Mouse (Mus musculus) spleen, embryonic (tissue): ENCODE data around the gene Invs.
"Not testable (repeated sequence)": the region's sequence is repeated elsewhere in the genome, so short reads cannot be mapped to it uniquely, and the experiment has no call there.

Experiments used
- CTCF ChIA-PET: fragments of 350-600 bp; sonication (Branson Sonifier 250); formaldehyde crosslinking; loops from one replicate; lab custom pipeline; 2022; lab: Charles Lee

Invs gene

DNA sequence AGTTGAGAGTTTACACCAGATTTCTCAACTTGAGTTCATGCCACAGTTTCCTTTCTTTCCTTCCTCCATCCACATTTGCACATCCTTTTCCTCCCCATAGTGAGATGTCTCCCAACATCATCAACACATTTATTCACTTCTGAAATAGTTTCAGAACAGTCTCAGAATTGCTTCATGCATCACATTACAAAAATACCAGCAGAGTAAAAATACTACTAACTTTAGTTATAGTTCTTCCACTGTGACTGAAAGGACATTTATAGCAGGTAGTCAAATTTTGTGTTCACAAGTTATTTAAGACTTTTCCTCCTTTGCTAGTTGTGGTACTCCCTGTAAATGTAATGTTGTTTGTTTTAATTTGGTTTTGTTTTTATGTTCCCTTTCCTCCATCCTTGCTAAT lies 47.6 kb downstream of the Invs start:
- CTCF ChIA-PET: no interaction called here

GRCm38 (mm10) chr4:48328042-48328441 lies 48.5 kb downstream of the Invs start:
- CTCF ChIA-PET: no interaction called here

DNA sequence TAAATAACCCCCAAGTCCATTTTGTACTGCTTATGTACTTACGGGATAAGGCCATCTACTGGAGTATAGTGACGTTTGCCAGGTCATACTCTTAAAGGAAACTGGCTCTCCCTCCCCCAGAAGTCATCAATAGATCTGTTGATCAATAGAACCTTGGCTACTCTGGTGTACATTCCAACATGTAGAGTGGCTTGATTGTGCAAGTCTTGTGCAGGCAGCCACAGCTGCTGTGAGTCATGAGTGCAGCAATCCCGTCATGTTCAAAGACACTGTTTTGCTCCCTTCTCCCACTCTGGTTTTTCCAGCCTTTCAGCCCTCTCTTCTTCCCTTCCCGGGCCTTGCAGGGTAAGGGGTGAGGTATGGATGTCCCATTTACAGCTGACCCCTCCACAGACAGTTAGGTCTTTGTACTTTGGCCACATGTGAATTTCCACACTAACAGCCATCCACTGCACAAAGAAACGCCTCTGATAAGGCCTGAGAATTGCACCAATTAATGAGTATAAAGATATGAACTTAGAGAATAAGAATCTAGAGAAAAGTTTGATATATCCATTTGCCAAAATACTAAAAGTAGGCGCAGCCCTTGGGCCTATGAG lies 53.0 kb downstream of the Invs start:
- CTCF ChIA-PET: no interaction called here

DNA sequence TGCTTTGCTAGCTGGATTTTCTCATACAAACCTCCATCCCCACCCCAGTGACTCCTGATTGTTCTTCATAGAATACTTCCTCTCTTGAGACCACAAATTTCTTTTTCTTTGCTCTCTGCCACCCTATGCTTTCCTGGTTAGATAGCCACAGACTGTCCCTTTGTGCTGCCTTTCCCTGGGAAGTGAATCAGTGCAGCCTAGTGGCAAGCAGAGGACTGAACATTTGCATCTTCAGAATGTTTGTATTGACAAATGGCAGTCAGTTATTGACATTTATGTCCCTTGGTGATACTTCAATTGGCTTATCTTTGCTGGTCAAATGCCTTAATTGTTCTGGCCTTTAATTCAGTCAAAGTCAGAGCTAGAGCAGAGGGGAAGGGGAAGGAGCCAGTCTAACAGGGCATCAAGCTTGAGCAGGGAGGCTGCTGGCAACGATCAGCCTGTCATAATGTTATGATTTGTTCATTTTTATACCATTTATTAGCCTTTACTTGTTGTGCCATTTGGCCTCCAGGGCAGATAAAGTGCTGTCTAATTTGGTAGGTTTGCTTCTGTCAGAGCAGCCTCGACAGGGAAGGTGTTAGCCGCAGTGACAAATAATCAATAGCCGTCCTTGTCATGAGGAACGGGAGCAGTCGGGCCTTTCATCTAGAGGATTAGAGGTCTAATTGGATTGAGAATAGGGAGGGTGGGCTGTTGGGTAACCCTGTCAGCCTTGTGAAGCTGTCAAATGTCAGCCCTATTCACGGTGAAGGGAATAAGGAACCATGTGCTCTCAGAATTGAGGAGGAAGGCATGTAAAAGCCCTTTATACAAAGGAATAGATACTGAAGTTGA lies 55.6 kb downstream of the Invs start:
- CTCF ChIA-PET: no interaction called here

DNA sequence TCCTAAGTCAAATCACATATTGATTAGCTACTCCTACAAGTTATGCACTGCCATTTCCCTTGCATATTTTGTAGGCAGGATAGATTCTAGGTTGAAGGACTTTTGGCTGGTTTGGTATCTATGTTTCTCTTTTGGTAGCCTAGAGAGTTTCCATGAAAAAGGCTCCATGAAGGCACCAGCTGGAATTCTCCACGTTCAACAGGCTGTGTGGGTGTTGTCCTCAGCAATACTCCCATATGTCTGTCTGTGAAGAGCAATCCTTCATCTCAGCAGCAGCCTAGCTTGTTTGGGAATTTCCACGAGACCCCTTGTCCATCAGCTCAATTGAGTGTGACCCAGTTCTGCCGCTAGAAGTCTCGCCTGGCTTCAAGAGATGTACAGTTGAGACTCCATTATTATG lies 63.1 kb downstream of the Invs start:
- CTCF ChIA-PET: interaction anchor here (0.7 kb wide), 1 partner anchor 61 kb away, joined by 4 read pairs; no protein-coding TSS in a partner anchor

- CTCF ChIA-PET: no interaction called here
These were observed 82.8 kb downstream of the Invs start for GRCm38 (mm10) chr4:48362367-48362766.

DNA sequence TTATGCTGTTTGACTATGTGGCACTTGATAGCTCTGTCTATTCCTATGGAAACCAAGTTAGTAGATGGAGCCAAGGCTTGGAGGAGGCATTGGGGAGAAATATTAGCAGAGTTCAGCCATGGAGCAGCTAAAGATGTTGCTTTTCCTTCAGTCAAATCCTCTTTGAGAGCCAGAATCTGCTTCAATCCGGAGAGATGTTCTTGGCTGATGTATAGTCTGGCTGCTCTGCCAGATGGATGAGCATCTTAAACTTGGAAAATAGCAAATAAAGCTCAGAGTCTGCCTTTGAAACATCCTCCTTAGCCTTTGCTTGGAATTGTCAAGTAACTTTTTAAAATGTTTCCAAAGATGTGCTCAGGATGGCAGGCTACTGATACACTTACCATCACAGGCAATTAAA lies 91.5 kb downstream of the Invs start:
- CTCF ChIA-PET: no interaction called here

GRCm38 (mm10) chr4:48380940-48381339 lies 101.4 kb downstream of the Invs start:
- CTCF ChIA-PET: interaction anchor here (0.7 to 1.4 kb wide), 2 partner anchors 154 to 349 kb away, joined by 3 to 5 read pairs; no protein-coding TSS in a partner anchor

GRCm38 (mm10) chr4:48382506-48382905 lies 102.9 kb downstream of the Invs start:
- CTCF ChIA-PET: no interaction called here

- CTCF ChIA-PET: no interaction called here
These were observed 117.4 kb downstream of the Invs start for GRCm38 (mm10) chr4:48396949-48397348.

DNA sequence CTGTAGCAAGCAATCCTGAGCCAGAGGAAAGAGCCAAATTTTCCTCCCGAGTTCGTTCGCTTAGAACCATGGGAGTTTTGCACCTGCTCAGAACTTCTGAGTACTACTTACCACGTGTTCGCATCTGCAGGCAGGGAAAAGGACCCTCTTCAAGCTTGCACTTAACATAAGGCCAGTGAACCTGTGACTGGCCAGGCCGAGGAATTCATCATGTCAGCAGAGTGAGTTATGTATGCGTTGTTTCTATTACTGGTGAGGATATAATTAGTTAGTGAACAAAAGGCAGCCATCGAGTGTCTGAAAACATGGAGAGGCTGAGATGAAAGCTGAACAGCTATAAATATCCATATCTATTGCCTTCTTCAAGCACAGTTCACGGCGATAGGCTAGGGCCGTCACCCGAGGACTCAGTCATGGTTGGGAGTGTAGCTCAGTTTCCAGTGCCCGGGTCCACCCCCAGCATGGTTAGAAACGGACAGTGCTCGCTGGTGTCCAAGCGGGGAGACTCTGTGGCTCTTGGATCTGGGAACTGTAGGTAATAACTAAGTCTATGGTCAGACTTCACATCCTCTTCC lies 123.6 kb downstream of the Invs start:
- CTCF ChIA-PET: no interaction called here

DNA sequence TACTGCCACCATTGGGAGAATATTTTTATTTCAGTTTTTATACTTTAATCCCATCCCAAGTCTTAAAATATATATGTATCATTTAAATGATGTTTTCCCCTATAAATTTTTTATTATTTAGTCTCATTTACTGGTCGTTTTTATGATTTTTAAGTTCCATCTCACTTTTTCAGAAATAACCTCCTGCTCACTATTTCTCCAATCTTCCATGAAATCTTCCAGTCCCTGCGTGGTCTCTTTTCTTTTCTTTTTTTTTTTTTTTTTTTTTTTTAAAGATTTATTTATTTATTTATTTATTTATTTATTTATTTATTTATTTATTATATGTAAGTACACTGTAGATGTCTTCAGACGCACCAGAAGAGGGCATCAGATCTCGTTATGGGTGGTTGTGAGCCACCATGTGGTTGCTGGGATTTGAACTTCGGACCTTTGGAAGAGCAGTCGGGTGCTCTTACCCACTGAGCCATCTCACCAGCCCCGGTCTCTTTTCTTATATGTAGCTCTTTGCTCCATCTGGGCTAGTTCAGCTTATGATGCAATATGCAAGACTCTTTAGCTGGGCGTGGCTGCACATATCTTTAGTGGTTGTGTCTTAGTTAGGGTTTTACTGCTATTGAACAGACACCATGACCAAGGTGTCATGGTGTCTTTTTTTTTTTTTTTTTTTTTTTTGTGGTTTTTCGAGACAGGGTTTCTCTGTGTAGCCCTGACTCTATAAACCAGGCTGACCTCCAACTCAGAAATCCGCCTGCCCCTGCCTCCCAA lies 126.3 kb downstream of the Invs start:
- CTCF ChIA-PET: not testable (repeated sequence)

GRCm38 (mm10) chr4:48407350-48408039 lies 127.9 kb downstream of the Invs start:
- CTCF ChIA-PET: interaction anchor here (0.6 kb wide), 1 partner anchor 453 kb away, joined by 8 read pairs; no protein-coding TSS in a partner anchor

DNA sequence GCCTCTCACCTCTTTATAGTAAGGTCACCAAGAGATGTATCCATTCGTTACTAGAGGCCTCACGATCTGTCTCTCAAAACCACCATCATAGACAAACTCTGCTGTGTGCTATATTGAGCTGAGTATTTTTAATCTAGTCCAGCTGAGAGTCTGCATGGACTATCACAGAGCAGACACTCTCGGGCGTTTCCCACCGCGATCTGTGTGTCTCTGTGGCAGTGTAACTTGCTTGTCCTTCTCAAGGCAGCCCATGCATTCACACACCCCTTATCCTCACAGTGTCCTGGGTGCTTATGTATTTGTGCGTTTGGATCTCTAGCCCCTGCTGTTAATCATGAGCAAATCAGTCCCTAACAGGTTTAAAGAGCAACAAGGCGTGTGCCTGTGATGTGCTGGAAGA lies 133.9 kb downstream of the Invs start:
- CTCF ChIA-PET: no interaction called here

GRCm38 (mm10) chr4:48415838-48416335 lies 136.3 kb downstream of the Invs start:
- CTCF ChIA-PET: no interaction called here

DNA sequence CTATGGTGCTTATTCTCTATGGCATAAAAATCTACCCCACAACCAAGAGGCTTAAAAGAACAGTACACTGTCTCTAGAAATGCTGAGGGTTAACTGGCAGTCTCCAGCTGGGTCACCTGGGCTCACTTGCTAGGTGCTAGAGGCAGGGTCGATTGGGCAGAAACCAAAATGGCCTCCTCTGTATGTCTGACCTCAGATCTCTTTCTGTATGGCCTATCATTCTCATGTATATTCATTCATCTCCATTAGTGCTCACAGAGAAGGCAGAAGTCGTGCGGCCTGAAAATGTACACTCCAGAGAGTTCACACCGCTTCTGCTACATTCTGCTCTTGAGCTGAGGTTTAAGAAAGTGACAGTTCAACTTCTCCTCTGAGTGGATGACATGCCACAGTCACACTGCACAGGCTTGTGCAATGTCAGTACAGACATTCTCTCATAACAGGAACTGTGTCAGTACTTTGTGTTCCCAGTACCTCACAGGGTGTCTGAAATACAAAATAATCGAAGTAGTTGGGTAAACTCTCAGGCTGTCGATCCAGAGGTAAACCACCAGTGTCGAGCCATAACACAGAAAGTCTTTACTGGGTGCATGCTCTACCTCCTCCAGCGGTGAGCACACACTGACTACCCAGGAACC lies 139.4 kb downstream of the Invs start:
- CTCF ChIA-PET: no interaction called here

- CTCF ChIA-PET: interaction anchor here (0.6 kb wide), 1 partner anchor 919 kb away, joined by 6 read pairs; no protein-coding TSS in a partner anchor
These were observed 143.1 kb downstream of the Invs start for GRCm38 (mm10) chr4:48422633-48423032.

DNA sequence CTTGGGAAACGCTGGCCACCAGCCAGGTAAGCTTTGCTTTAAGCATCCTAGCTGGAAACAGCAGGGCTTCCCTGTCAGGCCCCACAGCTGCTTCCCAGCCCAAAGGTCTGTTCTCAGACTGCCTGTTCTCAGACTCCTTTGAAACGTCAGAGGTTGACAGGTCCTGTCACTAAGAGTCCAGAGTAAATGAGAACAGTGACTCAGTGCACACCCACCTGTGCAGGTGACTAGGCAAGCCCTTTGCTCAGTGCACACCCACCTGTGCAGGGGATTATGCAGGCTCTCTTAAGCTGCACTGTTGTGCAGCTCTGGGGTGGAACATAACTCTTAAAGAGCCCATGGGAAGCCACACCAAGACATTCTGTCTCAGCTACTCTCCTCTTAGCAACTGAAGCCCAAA lies 144.2 kb downstream of the Invs start:
- CTCF ChIA-PET: no interaction called here

GRCm38 (mm10) chr4:48427413-48427812 lies 147.9 kb downstream of the Invs start:
- CTCF ChIA-PET: no interaction called here

DNA sequence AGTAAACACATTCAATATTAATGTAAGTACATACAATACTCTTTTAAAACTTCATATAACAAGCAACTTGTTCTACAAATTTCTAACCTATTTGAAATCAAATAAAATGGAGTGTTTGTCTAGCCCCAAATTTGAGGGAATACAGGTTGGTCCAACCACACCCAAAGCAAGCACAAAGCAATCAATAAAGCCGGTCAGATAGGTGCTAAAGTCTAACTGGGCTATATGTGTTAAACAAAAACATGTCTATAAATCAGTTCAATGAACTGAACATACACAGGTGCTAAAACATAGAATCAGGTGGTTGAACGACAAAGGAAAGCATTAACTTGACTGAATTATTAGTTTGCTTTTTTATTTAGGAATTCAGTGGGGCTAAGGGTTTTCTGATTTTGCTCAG lies 148.5 kb downstream of the Invs start:
- CTCF ChIA-PET: no interaction called here
